Mouse (Mus musculus): ENCODE results near the gene Arpc4. TPM values are rescaled to one million over a fixed set of nuclear protein-coding genes. Genes with fewer than 3 reads are reported as not detected.

Arpc4 gene
- total RNA-seq, 2 experiments from 2014 or later, result 124 to 138 TPM

GRCm38 (mm10) chr6:113362241-113362640 is 15.7 kb upstream of the Arpc4 start:
- DNase-seq, result no peak
- intact Hi-C loops (cut with DNase I), result no loop called here

- intact Hi-C loops (cut with DNase I), result no loop called here
- DNase-seq, result no peak
Measured at GRCm38 (mm10) chr6:113364518-113365135, 13.3 kb upstream of the Arpc4 start.

GRCm38 (mm10) chr6:113366639-113367038 is 11.3 kb upstream of the Arpc4 start:
- intact Hi-C loops (cut with DNase I), result no loop called here
- no peak for DNase-seq

- no peak for DNase-seq
- intact Hi-C loops (cut with DNase I), result no loop called here
Measured at GRCm38 (mm10) chr6:113367574-113367973, 10.3 kb upstream of the Arpc4 start.

GRCm38 (mm10) chr6:113368124-113368523 is 9.8 kb upstream of the Arpc4 start:
- DNase-seq, result no peak
- intact Hi-C loops (cut with DNase I), result no loop called here

GRCm38 (mm10) chr6:113368577-113368976 is 9.3 kb upstream of the Arpc4 start:
- intact Hi-C loops (cut with DNase I), result no loop called here
- no peak for DNase-seq

GRCm38 (mm10) chr6:113370194-113370929 is 7.6 kb upstream of the Arpc4 start:
- intact Hi-C loops (cut with DNase I), result no loop called here
- no peak for DNase-seq

GRCm38 (mm10) chr6:113373491-113373890 is 4.4 kb upstream of the Arpc4 start:
- intact Hi-C loops (cut with DNase I), result no loop called here
- DNase-seq, result no peak

- intact Hi-C loops (cut with DNase I), result loop anchor here (2.0 kb wide), 1 partner anchor 42 kb away; no protein-coding TSS in a partner anchor
- DNase-seq, result no peak
Measured at GRCm38 (mm10) chr6:113377172-113377495, 781 bp upstream of the Arpc4 start.

- intact Hi-C loops (cut with DNase I), result loop anchor here (2.0 kb wide), 1 partner anchor 72 kb away; the partner anchor contains the start of gene Brpf1
- no peak for DNase-seq
Measured at GRCm38 (mm10) chr6:113379246-113379645, 1.3 kb downstream of the Arpc4 start.

GRCm38 (mm10) chr6:113380480-113380879 is 2.6 kb downstream of the Arpc4 start:
- intact Hi-C loops (cut with DNase I), result no loop called here
- no peak for DNase-seq

- intact Hi-C loops (cut with DNase I), result no loop called here
- no peak for DNase-seq
Measured at GRCm38 (mm10) chr6:113384351-113384927, 6.5 kb downstream of the Arpc4 start.

GRCm38 (mm10) chr6:113385160-113385714 is 7.3 kb downstream of the Arpc4 start:
- no peak for DNase-seq
- intact Hi-C loops (cut with DNase I), result no loop called here

- intact Hi-C loops (cut with DNase I), result no loop called here
- DNase-seq, result no peak
Measured at GRCm38 (mm10) chr6:113386025-113386424, 8.1 kb downstream of the Arpc4 start.

GRCm38 (mm10) chr6:113388960-113389359 is 11.0 kb downstream of the Arpc4 start, which contains the start of gene Ttll3:
Gene Ttll3 (plus strand): TSS chr6:113389260.
- intact Hi-C loops (cut with DNase I), result no loop called here
- no peak for DNase-seq

- no peak for DNase-seq
- intact Hi-C loops (cut with DNase I), result no loop called here
Measured at GRCm38 (mm10) chr6:113390715-113391114, 12.8 kb downstream of the Arpc4 start.

GRCm38 (mm10) chr6:113392015-113392386 is 14.1 kb downstream of the Arpc4 start:
- no peak for DNase-seq
- intact Hi-C loops (cut with DNase I), result no loop called here

- intact Hi-C loops (cut with DNase I), result no loop called here
- peak; percentile 63 to 64 for DNase-seq
Measured at GRCm38 (mm10) chr6:113392387-113393071, 14.6 kb downstream of the Arpc4 start.

- intact Hi-C loops (cut with DNase I), result no loop called here
- DNase-seq, result peak; percentile 19 to 20
Measured at GRCm38 (mm10) chr6:113393951-113394350, 16.0 kb downstream of the Arpc4 start.

- intact Hi-C loops (cut with DNase I), result no loop called here
- no peak for DNase-seq
Measured at GRCm38 (mm10) chr6:113394811-113395210, 16.9 kb downstream of the Arpc4 start.

- no peak for DNase-seq
- intact Hi-C loops (cut with DNase I), result no loop called here
Measured at GRCm38 (mm10) chr6:113395501-113395900, 17.6 kb downstream of the Arpc4 start.
